Mouse (Mus musculus): ENCODE measurements at regions not wholly inside any gene's neighbourhood (a gene's known extent, or its start where the extent isn't known, plus 50 kb on each side); places are given as distances from the start of the nearest gene placed in this dataset.

- no peak for DNase-seq (ENCODE audit: low spot score in 2 of 2)
These were observed 113.6 kb upstream of the Armc2 start for GRCm38 (mm10) chr10:42131798-42132197.

DNA sequence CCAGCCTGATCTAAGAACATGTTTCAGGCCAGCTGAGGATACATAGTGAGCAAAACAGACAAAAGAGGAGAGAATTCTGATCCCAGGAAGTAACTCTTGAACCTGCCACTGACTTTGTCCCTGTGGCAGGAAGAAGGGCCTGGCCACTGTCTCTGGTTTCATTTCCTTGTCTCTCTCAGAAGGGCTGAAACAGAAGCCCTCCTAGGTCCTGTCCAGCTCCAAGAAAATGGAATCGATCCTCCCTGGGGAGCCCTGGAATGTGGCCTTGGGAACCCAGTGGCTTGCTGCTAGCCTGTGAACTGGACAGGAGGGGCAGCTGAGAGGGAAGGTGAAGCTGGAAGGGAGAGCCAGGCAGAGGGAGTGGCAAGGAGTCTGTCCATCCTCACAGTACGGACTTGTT lies 113.1 kb upstream of the Armc2 start:
- no peak for DNase-seq (ENCODE audit: low spot score in 2 of 2)

DNA sequence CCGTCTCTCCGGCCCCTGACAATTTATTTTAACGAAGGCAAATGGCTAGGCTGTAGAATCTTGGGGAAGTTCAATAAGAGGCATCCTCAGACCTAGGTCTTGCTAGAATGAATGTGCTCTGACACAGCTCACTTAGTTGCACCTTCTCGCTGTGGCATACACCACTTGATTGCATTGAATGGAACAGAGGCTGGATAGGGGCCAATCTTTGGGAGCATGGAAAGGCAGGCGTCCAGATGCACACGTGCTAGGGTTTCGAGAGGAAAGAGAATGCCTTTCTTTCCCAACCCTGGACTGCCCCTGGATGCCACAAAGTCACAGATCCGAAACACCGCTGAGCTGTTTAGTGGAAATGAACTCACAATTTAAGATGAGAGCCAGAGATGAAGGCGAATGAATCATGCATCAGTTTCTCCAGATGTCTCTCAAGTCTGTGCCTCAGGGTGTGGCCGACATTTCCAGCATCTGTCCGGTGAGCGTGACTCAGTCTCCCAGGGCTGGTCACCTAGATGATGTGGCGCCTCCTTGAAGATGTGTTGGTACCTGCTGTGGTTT lies 109.7 kb upstream of the Armc2 start:
- DNase-seq (ENCODE audit: low spot score in 2 of 2): no peak

- no peak for DNase-seq (ENCODE audit: low spot score in 2 of 2)
These were observed 108.6 kb upstream of the Armc2 start for GRCm38 (mm10) chr10:42126816-42127215.

GRCm38 (mm10) chr10:42122768-42123635 lies 104.8 kb upstream of the Armc2 start:
- DNase-seq (ENCODE audit: low spot score in 2 of 2): no peak

DNA sequence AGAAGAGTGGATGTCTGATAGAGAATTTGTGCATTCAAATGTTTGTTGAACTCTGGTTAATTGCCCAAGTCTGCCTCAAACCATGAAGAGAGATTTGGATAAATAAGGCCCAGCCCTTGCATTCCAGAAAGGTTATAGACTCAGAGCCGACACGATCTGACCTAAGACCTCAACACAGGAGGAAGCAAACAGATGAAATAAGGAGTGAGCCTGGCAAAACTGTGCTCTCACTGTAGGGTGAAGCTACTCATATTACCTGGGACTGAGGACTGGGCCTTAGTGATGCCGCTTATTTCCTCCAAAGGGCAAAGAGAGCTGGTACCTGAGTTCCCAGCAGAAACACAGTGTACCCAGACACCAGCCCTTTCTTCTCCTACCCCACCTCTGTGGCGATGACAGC lies 103.7 kb upstream of the Armc2 start:
- no peak for DNase-seq (ENCODE audit: low spot score in 2 of 2)

- DNase-seq (ENCODE audit: low spot score in 2 of 2): no peak
These were observed 101.1 kb upstream of the Armc2 start for GRCm38 (mm10) chr10:42119326-42119725.

DNA sequence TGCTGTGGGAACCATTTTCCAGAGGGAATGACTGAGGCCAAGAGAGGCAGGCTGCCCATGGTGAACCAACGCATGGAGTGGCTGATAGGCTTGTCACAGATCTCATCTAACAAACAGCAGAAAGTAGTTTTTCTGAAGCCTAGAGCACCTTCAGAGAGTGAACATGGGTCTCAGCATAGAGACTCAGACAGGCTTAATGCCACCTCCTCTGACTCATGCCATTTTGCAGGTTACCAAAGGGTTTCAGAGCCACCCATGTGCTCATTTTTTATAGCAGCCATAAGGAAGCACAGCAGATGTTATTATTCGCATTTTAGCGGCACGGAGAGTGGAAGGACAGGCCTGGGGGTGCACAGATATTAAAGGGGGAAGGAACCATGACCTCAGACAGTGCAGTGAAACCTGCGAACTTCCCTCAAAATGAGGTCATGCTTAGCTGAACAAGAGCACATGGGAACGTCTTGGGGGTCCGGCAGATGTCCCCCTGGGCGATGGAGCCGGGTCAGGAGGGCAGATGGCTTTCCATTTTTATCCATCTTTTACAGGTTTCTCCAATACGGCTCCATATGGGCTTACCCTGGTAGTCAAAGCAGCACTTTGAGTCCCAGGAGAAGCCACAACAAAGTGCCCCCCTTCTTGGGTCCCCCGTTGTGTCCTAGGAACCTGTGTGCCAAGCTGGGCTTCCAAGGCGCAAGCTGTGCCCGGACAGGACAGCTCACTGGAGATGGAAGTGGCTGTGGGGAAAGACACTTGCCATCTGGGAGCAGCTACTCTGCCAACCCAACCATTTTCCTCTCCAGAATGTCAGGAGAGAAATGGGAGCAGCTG lies 100.3 kb upstream of the Armc2 start:
- no peak for DNase-seq (ENCODE audit: low spot score in 2 of 2)

DNA sequence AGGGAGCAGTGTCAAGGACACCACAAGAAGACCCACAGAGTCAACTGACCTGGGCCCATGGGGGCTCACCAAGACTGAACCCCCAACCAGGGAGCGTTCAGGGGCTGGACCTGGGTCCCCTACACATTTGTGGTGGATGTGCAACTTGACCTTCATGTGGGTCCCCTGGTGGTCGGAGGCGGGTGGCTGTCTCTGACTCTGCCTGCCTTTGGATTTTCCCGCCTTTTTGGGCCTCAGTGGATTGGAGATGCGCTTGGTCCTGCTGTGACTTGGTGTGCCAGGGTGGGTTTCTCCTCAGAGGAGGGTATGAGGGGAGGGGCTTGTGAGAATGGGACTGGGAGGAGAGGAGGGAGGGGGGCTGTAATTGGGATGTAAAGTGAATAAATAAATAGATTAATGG lies 99.3 kb upstream of the Armc2 start:
- no peak for DNase-seq (ENCODE audit: low spot score in 2 of 2)

GRCm38 (mm10) chr10:42115920-42116298 lies 97.7 kb upstream of the Armc2 start:
- DNase-seq (ENCODE audit: low spot score in 2 of 2): no peak

DNA sequence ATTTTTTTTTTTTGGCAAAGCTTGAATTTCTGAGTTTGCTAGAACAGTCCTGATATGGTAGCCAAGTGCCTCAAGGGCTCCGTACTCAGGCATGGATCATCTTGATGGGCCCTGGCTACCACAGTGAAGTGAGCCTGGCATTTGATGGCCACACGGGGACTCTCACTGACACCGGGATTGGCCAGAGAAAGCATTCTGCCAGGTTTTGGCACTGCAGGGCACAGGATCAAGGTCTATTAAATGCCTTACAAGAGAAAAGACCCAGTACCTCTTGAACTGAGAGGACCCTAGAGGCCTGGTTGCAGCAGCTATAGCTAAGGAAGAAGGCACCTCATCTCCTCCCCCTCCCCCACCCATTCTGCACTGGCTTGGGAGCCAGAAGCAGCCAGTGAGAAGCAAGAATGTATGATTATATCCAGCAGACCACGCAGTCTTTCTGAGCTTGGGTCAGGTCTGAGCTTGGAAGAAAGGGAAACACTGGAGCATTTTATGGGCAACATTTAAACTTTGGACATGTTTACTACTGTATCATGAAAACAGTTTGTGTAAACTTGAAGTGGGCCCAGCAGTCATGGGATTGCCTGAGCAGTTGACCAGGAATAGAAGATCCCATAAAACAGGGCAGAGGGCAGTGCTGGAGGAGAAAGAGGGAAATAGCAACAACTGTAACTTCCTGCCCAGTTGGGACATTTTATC lies 97.1 kb upstream of the Armc2 start:
- DNase-seq (ENCODE audit: low spot score in 2 of 2): no peak

DNA sequence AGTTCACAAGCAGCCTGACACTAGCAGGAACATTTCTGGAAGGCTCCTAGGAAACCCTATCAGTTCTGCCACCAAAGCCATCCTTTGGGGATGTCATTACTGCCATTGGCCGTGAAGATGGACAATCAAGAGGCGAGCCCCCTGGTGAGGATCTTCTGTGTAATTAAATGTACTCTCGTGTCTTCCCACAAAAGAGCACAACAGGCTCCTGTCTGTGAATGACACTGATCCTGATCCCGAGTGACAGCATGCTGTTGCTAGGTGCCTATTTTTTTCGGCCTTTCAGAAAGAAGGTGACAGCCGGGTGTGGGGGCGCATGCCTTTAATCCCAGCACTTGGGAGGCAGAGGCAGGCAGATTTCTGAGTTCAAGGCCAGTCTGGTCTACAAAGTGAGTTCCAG lies 92.5 kb upstream of the Armc2 start:
- no peak for DNase-seq (ENCODE audit: low spot score in 2 of 2)

GRCm38 (mm10) chr10:42108294-42109014 lies 90.2 kb upstream of the Armc2 start:
- DNase-seq (ENCODE audit: low spot score in 2 of 2): no peak

GRCm38 (mm10) chr10:42107437-42108293 lies 89.4 kb upstream of the Armc2 start:
- no peak for DNase-seq (ENCODE audit: low spot score in 2 of 2)

DNA sequence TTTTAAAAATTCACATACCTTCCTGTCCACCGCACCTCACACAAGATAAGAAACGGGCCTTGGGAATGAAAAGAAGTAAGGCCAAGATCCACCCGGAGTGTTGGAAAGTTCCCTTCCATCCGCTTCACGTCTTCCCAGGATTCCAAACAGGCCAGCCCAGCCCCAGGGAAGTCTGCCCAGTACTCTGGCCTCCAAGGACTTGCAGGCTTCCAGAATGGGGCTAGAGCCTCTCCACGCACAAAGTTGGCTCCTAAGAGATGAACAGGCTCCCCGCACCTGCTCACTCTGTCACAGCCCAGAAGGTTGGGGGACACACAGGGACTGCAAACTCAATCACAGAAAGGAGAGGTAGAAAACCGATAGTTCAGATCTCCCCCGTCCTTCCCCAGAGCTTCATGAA lies 88.4 kb upstream of the Armc2 start:
- DNase-seq (ENCODE audit: low spot score in 2 of 2): no peak

- DNase-seq (ENCODE audit: low spot score in 2 of 2): no peak
These were observed 86.8 kb upstream of the Armc2 start for GRCm38 (mm10) chr10:42105083-42105482.

DNA sequence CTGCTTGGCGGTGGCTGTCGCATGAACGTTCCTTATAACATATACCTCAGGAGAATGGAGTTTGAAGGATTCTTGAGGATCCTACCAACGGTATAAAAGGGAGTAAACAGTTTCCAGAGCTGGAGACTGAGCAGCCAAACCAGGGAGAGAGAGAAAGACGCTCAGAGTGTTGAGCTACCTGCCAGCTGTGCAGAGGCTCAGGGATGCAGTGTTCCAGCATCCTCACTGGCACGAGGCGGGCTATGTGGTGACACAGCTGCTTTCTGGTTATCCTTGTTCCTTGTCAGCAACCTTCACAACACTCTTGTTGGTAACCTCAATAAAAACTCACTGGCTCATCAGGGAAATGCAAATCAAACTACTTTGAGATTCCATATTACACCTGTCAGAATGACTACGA lies 84.1 kb upstream of the Armc2 start:
- no peak for DNase-seq (ENCODE audit: low spot score in 2 of 2)

DNA sequence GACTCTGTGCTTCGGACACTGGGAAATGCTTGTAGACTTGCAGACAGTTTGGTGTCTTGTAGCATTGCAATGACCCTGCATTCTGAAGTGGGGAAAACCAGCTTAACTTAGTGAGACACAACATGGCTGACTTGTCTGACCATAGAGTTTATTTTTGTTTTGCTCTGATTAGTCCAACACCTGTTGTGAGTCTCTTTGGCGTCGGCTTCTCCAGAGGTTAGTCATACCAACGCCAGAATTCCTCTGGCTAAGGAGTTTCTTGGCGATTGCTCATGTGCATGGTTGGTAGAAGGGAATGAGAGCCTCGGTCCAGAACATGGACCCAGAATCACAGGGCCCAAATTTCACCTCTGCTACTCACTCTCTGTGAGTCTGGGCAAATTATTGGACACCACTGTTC lies 82.9 kb upstream of the Armc2 start:
- DNase-seq (ENCODE audit: low spot score in 2 of 2): no peak

DNA sequence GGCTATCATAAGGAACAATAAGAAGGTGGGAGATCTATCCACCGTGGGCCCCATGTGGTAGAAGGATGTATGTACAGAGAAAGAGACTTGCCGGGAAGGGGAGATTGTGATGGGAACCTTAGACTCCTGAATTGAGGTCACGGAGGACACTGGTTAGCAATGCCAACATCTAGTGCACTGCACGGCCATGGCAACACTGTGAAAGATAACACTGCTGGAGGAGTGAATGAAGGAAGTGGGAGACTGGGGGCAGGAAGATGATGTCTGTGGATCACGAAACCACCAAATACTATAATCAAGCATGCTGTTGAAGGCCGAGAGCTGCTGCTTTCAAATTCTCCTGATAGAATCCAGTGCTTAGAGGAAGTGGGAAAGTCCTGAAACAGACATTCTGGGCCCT lies 78.7 kb upstream of the Armc2 start:
- DNase-seq (ENCODE audit: low spot score in 2 of 2): no peak

DNA sequence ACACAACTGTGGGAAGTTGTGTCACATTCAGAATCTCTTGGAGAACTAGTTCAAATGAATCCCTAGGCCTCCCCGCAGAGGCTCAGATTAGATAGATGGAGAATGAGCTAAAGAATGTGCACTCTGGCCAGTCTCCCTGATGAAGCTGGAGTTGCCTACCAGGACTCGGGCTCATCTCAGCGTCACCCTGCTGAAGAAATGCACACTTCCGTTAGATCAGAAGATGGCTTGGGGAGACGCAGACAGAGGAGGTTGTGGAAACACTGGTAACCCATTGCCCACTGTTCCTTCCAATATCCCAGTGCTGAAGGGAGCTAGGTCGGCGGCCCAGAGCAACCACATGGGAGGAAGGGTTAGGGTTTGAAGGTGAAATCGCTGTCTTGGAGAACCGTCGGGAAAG lies 77.7 kb upstream of the Armc2 start:
- no peak for DNase-seq (ENCODE audit: low spot score in 2 of 2)

Measured in thymus, postnatal 10 days (tissue).